Mouse (Mus musculus): ENCODE measurements around the gene Rtn4rl1.

DNA sequence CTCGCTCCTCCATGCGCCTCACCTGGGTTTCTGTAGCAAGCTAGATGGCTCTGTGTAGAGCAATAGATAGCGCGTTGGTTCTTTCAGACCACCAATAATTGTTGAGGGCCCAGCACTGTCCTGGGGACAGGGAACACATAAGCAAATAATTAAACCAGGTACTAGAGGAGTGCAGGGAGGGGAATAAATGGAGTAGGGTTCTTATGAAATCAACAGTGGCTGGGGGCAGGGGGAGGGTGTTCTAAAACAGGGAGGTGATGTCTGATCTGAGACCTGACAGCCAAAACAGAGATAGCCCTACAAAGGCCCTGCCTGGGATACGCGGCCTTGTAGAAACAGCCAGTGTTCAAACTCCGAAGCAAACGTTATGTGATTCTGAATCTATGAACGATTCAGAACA, 56.0 kb downstream of the Rtn4rl1 start:
- no peak for TF ChIP-seq CTCF (IDR thresholded peaks at IDR 0.05; ENCODE audit: low read depth)
- TF ChIP-seq EP300 (IDR thresholded peaks at IDR 0.05; ENCODE audit: low read depth): no peak

Data from liver, postnatal 0 days (tissue).